Mouse (Mus musculus) G1E-ER4 (cell line): Measurements from ENCODE around the gene Gng8. TPM values are rescaled to one million over a fixed set of nuclear protein-coding genes. Genes with fewer than 3 reads are reported as not detected.

Source experiments
- GATA1 ChIP-seq: IDR thresholded peaks from one replicate; pipeline ENCODE4 v1.8.0; 2012; ENCODE audit warnings: low read length, inconsistent platforms
- polyA plus RNA-seq: library from polyadenylated mRNA; stranded (reverse); fragments of >175 nt; gene quantifications from 2 replicates; pipeline ENCODE4 v1.2.3, GENCODE M21; 2012

Gene Gng8
- polyA plus RNA-seq, 1 experiment = not detected

- TF ChIP-seq GATA1 = no peak
Observed at GRCm38 (mm10) chr7:16914453-16915343, 23.1 kb downstream of the Gng8 start.

- no peak for TF ChIP-seq GATA1
Observed at GRCm38 (mm10) chr7:16915461-16916340, 24.1 kb downstream of the Gng8 start.

- TF ChIP-seq GATA1 = no peak
Observed at GRCm38 (mm10) chr7:16916342-16917265, 25.0 kb downstream of the Gng8 start.

GRCm38 (mm10) chr7:16917447-16917846 is 25.9 kb downstream of the Gng8 start:
- no peak for TF ChIP-seq GATA1

- no peak for TF ChIP-seq GATA1
Observed at GRCm38 (mm10) chr7:16918014-16918413, 26.4 kb downstream of the Gng8 start.

- TF ChIP-seq GATA1 = no peak
Observed at GRCm38 (mm10) chr7:16918670-16919069, 27.1 kb downstream of the Gng8 start.

GRCm38 (mm10) chr7:16919395-16920149 is 28.0 kb downstream of the Gng8 start:
- TF ChIP-seq GATA1 = peak; percentile 43

GRCm38 (mm10) chr7:16920150-16920579 is 28.6 kb downstream of the Gng8 start:
- no peak for TF ChIP-seq GATA1

GRCm38 (mm10) chr7:16920818-16921791 is 29.5 kb downstream of the Gng8 start:
- no peak for TF ChIP-seq GATA1

GRCm38 (mm10) chr7:16921881-16922335 is 30.3 kb downstream of the Gng8 start:
- TF ChIP-seq GATA1 = no peak

GRCm38 (mm10) chr7:16922360-16922973 is 30.9 kb downstream of the Gng8 start:
- no peak for TF ChIP-seq GATA1

- TF ChIP-seq GATA1 = no peak
Observed at GRCm38 (mm10) chr7:16923283-16924036, 31.9 kb downstream of the Gng8 start.
